Mouse (Mus musculus): ENCODE measurements around the gene Zbtb24.

The Zbtb24 gene

GRCm38 (mm10) chr10:41505446-41505845, 55.3 kb downstream of the Zbtb24 start:
- DNase-seq, result peak; percentile 84

DNA sequence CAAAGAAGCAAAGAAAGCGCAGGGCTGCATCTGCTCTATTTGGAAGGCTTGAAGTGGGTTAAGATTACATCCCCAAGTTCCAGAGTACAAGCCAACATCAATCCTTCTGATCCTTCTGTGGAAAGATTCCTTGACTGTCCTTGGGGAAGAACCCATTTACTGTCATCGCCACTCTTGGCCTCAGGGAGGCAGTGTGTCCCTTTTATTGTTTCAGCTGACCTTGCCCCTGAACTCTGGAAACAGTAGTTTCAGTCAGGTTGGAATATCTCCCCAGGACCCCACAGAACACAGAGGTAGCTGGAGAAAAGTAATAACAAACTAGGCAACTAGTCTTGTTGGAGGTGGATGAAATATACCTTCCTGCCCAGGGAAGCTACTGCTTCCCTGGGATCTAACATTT, 59.0 kb downstream of the Zbtb24 start:
- peak; percentile 39 for DNase-seq

DNA sequence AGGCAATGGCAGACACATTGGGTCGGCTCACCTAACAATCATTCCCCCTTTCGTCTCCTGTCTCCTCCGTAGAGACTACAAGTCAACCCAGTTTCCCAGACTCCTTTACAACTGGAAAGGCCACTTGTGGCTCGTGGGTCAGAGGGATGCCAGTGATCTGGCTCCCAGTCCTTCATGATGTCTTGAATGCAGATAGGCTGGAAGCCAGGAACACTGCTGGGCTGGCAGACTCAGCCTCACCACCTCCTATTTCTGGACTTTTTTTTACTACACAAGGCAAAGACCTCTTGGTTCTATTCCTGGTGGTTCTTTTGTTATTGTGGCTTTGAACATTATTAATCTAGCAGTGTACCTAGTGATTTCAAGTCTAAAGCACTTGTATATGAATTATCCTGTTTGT, 64.1 kb downstream of the Zbtb24 start:
- DNase-seq, result no peak

DNA sequence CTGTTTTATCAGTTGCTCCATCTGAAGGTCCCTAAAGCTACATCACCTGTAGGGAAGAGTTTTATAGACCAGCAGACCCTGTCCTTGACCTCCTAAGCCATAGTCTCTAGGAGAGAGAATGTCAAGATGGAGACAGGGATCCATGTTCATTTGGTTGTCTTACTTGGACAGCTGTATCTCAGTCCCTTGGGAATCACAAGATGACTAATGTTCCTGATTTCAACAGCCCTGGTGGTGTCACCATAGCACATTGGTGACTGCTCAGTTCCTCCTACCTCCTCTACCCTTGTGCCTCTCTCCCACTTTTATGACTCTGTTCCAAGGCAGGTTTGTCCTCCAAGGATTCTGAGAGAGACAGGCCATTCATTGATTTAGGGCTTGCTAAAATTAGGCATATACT, 64.7 kb downstream of the Zbtb24 start:
- DNase-seq, result no peak
